Mouse (Mus musculus): Measurements from ENCODE around the gene Adam22.

DNA sequence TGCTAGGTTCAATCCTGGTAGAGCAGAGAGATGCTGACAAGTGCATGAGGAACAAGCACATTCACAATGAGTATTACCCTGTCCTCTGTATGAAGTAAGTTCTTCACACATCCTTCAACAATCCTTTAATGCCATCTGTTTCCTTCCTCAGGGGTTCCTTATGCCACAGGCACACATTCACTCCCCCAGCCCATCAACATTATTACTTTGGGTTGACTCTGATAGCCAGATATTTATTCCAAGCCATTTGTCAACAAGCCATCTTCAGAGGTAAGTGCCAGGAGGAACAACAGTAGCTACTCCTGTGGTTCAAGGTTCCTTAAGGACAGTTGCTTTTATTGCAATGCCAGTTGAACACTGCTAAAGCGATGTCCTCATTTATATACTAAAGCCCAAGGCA is 216.3 kb downstream of the Adam22 start:
- TF ChIP-seq CTCF (IDR thresholded peaks at IDR 0.05; ENCODE audit: low read depth, low read length), result no peak
- no peak for TF ChIP-seq POLR2A (IDR thresholded peaks at IDR 0.05; ENCODE audit: borderline replicate concordance, low read depth, low read length)

All from bone marrow macrophage, adult 2 months (primary cell).